Mouse (Mus musculus): ENCODE measurements around the gene Rsu1. TPM values are rescaled to one million over a fixed set of nuclear protein-coding genes. Genes with fewer than 3 reads are reported as not detected.
"Not testable (repeated sequence)": the region's sequence is repeated elsewhere in the genome, so short reads cannot be mapped to it uniquely, and the experiment has no call there.

Gene Rsu1
- polyA plus RNA-seq, 1 experiment from 2014 or later: 81.1 TPM

DNA sequence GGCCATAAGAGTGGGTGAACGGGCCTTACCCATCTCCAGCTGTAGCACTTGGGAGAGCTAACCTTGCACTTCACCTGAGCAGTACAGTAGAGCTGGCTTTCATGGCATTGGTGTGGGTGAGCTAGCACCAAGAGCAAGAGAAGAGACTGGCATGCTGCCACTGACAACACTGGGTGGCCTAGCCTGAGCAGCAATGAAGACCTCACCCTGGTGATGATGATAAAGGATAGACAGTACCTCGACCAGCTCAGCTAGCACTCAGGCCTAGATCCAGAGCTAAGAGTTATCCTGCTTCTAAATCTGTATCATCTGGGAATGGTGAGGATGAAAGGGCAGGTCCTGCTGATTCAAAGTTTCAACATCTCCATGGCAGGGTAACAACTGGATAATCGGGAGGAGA, 88.1 kb downstream of the Rsu1 start:
- no peaks in the 10 kb centered on the region for H3K36me3 ChIP-seq (ENCODE audit: control insufficient read depth, insufficient read depth, low read length)
- H3K27ac ChIP-seq (ENCODE audit: low read depth, low read length): no peak overlapping the region
- H3K9me3 ChIP-seq (ENCODE audit: control insufficient read depth, low read length): no peaks in the 10 kb centered on the region
- H3K4me1 ChIP-seq (replicated peaks; ENCODE audit: control insufficient read depth, insufficient read depth, low read length): no peaks in the 10 kb centered on the region
- ATAC-seq (ENCODE audit: low FRiP score): no peak
- no peak overlapping the region for H3K9ac ChIP-seq (ENCODE audit: low read depth, low read length)
- no peak overlapping the region for H3K4me2 ChIP-seq (replicated peaks; ENCODE audit: low read depth, low read length)
- no peak for DNase-seq (ENCODE audit: low spot score)
- no peaks in the 10 kb centered on the region for H3K27me3 ChIP-seq (ENCODE audit: control insufficient read depth, insufficient read depth, low read length)
- 89% methylated on average over 3 of the region's 3 CpGs for WGBS
- no peak overlapping the region for H3K4me3 ChIP-seq (ENCODE audit: low read depth, low read length)

DNA sequence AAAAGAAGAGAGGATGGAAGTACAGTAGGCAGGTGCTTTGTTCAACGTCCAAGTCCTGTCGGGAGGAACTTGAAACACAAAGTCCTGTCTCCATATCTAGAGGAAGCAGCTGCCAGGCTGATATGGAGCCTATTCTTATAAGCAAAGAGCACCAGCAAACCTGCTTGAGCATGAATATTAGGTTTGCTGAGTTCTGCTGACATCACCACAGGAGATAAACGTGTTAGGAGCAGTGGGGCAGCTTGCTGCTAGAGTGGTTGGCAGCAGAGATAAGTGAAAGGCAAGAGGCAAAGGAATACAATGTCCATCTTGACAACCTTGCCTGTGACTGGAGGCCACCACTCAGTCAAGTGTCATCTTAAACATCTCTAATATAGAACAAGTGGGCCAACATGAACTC, 89.3 kb downstream of the Rsu1 start:
- H3K4me2 ChIP-seq (replicated peaks; ENCODE audit: low read depth, low read length); ATAC-seq (ENCODE audit: low FRiP score); H3K27ac ChIP-seq (ENCODE audit: low read depth, low read length): not testable (repeated sequence)

DNA sequence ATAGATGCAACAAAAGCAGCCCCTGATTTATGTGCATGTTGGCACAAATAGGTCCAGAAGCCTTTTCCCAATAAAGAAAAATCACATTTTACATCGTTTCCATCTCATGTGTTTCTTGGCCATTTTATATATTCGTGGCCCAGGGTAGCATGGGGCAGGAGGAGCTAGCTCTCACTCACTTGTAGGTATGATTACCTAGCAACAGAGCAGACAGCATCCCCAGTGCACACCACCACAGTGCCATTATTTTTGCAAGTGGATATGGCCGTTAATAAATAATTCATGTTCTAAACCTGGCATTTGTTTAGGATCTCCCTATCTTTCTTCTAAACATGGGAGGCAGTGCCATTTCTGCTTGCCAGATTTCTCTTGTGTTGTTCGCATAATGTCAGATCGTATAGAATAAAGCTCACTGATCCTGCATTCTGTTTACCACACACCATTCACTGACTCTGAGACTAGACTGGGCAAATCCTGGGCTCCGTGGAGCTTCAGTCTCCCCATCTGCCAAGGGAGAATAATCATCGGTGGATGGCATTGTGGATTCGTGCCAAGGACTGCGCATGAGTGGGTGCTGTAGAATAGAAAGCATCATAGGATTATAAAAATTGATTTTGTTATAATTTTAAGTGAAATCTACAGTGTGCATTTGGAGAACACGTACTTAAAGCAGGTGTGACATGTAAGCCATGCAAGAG, 93.4 kb downstream of the Rsu1 start:
- ATAC-seq (ENCODE audit: low FRiP score) (no peak), DNase-seq (ENCODE audit: low spot score) (no peak)
- Histone ChIP-seq H3K27me3 (ENCODE audit: control insufficient read depth, insufficient read depth, low read length) (no peaks in the 10 kb centered on the region), H3K27ac (ENCODE audit: low read depth, low read length) (no peak overlapping the region), H3K9ac (ENCODE audit: low read depth, low read length) (no peak overlapping the region), H3K9me3 (ENCODE audit: control insufficient read depth, low read length) (no peaks in the 10 kb centered on the region), H3K4me3 (ENCODE audit: low read depth, low read length) (no peak overlapping the region), H3K36me3 (ENCODE audit: control insufficient read depth, insufficient read depth, low read length) (no peaks in the 10 kb centered on the region), H3K4me1 (replicated peaks; ENCODE audit: control insufficient read depth, insufficient read depth, low read length) (peaks cover 2% of the 10 kb centered on the region; the same call in 1 of the 2 replicates), H3K4me2 (replicated peaks; ENCODE audit: low read depth, low read length) (no peak overlapping the region)
- 91% methylated on average over 10 of the region's 10 CpGs for WGBS

More for the DNA sequence above, 89.3 kb downstream of the Rsu1 start:
- not testable (repeated sequence) for H3K4me1 ChIP-seq (replicated peaks; ENCODE audit: control insufficient read depth, insufficient read depth, low read length); H3K9me3 ChIP-seq (ENCODE audit: control insufficient read depth, low read length); H3K27me3 ChIP-seq (ENCODE audit: control insufficient read depth, insufficient read depth, low read length); H3K36me3 ChIP-seq (ENCODE audit: control insufficient read depth, insufficient read depth, low read length); H3K9ac ChIP-seq (ENCODE audit: low read depth, low read length); H3K4me3 ChIP-seq (ENCODE audit: low read depth, low read length); DNase-seq (ENCODE audit: low spot score)
- no CpG with 5 or more reads among the region's 3 CpGs for WGBS

DNA sequence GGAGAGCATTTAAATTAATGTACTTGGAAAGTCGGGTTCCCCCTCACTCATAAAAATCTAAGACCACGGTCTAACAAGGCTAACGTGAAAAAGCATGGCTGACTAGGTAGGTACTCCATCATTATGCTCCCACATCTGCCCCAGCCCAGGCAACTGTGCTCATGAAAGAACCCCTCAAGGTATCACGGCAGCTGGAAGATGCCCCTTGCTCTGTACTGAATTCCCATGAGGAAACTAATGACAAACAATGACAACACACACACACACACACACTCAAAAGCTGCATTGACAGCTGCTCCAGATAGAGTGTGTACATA, 95.0 kb downstream of the Rsu1 start:
- Histone ChIP-seq H3K27me3 (ENCODE audit: control insufficient read depth, insufficient read depth, low read length) (no peaks in the 10 kb centered on the region), H3K27ac (ENCODE audit: low read depth, low read length) (peak overlapping the region; percentile 32; the same call in 1 of the 2 replicates), H3K4me1 (replicated peaks; ENCODE audit: control insufficient read depth, insufficient read depth, low read length) (peaks cover 2% of the 10 kb centered on the region; the same call in 1 of the 2 replicates), H3K4me3 (ENCODE audit: low read depth, low read length) (no peak overlapping the region), H3K9me3 (ENCODE audit: control insufficient read depth, low read length) (no peaks in the 10 kb centered on the region), H3K9ac (ENCODE audit: low read depth, low read length) (no peak overlapping the region), H3K36me3 (ENCODE audit: control insufficient read depth, insufficient read depth, low read length) (no peaks in the 10 kb centered on the region), H3K4me2 (replicated peaks; ENCODE audit: low read depth, low read length) (no peak overlapping the region)
- ATAC-seq (ENCODE audit: low FRiP score) (peak; percentile 76), DNase-seq (ENCODE audit: low spot score) (peak; percentile 35)
- WGBS: 59% methylated on average over 4 of the region's 4 CpGs

DNA sequence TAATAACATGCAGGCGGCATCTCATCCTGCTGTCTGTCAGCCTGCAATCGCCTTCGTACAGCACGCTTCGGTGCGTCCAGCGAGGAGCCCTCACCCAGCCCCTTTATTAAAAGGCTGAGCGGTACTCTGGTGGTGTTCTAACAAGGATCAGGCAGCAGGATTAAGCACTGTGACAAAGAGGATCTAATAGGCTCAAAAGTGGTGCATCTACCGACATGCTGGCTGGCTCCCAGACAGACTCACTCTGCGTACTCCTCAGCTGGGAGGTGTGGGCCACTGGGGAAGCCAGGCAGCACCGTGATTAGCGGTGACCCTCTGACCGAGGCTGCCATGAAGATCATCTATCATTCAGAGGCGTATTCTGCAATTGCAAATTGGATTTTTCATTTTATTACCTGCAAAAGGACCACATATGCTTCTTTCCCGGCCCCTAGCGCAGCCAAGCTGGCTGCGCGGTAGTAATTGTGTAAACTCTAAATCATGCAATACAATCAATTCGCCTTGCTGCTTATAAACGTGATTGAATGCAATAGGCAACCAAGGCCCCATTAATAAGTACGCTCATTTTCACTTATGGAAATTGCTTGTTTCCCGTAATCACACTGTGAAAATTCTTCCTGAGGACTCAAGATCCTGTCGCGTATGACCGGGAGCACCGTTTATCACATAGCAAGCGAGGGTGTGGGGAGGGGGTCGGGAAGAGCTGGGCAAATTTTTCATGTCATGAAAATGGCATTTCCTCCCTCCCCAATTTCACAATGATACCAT, 95.5 kb downstream of the Rsu1 start:
- Histone ChIP-seq H3K27ac (ENCODE audit: low read depth, low read length) (peak overlapping the region; percentile 32; the same call in 1 of the 2 replicates), H3K27me3 (ENCODE audit: control insufficient read depth, insufficient read depth, low read length) (no peaks in the 10 kb centered on the region), H3K36me3 (ENCODE audit: control insufficient read depth, insufficient read depth, low read length) (no peaks in the 10 kb centered on the region), H3K4me1 (replicated peaks; ENCODE audit: control insufficient read depth, insufficient read depth, low read length) (peaks cover 2% of the 10 kb centered on the region; the same call in 1 of the 2 replicates), H3K9ac (ENCODE audit: low read depth, low read length) (no peak overlapping the region), H3K4me3 (ENCODE audit: low read depth, low read length) (no peak overlapping the region), H3K9me3 (ENCODE audit: control insufficient read depth, low read length) (no peaks in the 10 kb centered on the region), H3K4me2 (replicated peaks; ENCODE audit: low read depth, low read length) (no peak overlapping the region)
- 46% methylated on average over 28 of the region's 28 CpGs for WGBS
- peak; percentile 91 for ATAC-seq (ENCODE audit: low FRiP score)
- DNase-seq (ENCODE audit: low spot score): peak; percentile 57

DNA sequence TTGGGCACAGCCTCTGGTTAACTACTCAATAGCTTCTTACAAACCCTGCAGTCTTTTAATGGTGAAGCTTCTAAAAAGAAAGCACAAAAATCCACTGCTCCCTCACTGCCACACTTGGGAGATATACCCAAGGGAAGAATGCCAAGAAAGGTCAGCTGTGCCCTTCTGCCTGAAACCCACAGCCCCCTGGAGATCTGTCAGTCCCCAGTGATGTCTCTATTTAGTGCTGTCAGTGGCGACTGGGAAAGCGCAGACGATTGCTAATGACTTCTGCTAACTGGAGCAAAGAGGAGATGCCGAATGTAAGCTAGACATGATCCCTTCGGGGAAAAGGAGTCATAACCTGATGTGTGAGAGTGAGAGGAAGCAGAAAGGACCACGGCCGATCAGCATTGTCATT, 96.8 kb downstream of the Rsu1 start:
- H3K27ac ChIP-seq (ENCODE audit: low read depth, low read length): peak overlapping the region; percentile 32; the same call in 1 of the 2 replicates
- H3K4me2 ChIP-seq (replicated peaks; ENCODE audit: low read depth, low read length): no peak overlapping the region
- H3K9me3 ChIP-seq (ENCODE audit: control insufficient read depth, low read length): no peaks in the 10 kb centered on the region
- no peak overlapping the region for H3K4me3 ChIP-seq (ENCODE audit: low read depth, low read length)
- H3K27me3 ChIP-seq (ENCODE audit: control insufficient read depth, insufficient read depth, low read length): no peaks in the 10 kb centered on the region
- H3K36me3 ChIP-seq (ENCODE audit: control insufficient read depth, insufficient read depth, low read length): no peaks in the 10 kb centered on the region
- peak; percentile 35 for DNase-seq (ENCODE audit: low spot score)
- H3K4me1 ChIP-seq (replicated peaks; ENCODE audit: control insufficient read depth, insufficient read depth, low read length): peaks cover 2% of the 10 kb centered on the region; the same call in 1 of the 2 replicates
- ATAC-seq (ENCODE audit: low FRiP score): no peak
- WGBS: 57% methylated on average over 7 of the region's 7 CpGs
- no peak overlapping the region for H3K9ac ChIP-seq (ENCODE audit: low read depth, low read length)

DNA sequence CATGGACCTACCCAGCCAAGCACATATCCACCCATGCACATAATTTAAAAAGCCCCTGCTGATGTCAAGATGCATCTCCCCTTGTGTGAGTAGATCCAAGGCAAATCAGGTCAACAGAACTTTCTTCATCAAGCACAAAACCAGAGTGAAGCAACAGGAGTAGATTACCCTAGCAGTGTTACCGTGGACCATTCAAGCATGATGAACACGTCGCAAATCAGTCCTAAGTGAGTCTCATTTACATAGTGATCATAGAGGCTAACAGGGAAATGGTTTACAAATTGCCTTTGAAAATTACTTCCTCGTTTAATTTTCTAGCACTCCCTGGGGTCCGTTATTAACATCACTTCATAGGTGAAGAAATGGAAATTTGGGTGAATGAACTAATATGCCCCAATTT, 100.6 kb downstream of the Rsu1 start:
- H3K4me1 ChIP-seq (replicated peaks; ENCODE audit: control insufficient read depth, insufficient read depth, low read length): peaks cover 2% of the 10 kb centered on the region; the same call in 1 of the 2 replicates
- 92% methylated on average over 5 of the region's 5 CpGs for WGBS

DNA sequence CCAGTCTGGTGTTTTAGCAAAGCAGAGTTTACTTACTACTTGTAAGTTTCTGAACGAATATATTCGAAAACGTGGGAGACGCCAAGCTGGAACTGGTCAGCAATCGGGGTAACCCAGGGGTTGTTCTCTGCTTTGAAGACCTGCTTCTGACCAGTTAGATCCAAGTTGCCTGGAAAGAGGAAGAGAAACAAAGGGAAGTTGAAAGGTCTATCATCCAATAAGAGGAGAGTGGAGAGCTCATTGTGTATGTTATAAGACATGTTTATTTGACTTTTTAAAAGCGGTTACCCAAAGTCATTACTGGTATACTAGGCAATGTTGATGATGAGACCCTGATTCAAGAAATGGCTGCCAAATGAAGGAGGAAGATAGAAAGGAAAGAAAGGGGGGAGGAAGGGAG, 101.3 kb downstream of the Rsu1 start:
- H3K4me3 ChIP-seq (ENCODE audit: low read depth, low read length): no peak overlapping the region
- no peaks in the 10 kb centered on the region for H3K9me3 ChIP-seq (ENCODE audit: control insufficient read depth, low read length)
- DNase-seq (ENCODE audit: low spot score): no peak
- H3K9ac ChIP-seq (ENCODE audit: low read depth, low read length): no peak overlapping the region
- no peak overlapping the region for H3K4me2 ChIP-seq (replicated peaks; ENCODE audit: low read depth, low read length)
- H3K4me1 ChIP-seq (replicated peaks; ENCODE audit: control insufficient read depth, insufficient read depth, low read length): peaks cover 2% of the 10 kb centered on the region; the same call in 1 of the 2 replicates
- 94% methylated on average over 6 of the region's 6 CpGs for WGBS
- no peaks in the 10 kb centered on the region for H3K36me3 ChIP-seq (ENCODE audit: control insufficient read depth, insufficient read depth, low read length)
- H3K27ac ChIP-seq (ENCODE audit: low read depth, low read length): no peak overlapping the region
- no peaks in the 10 kb centered on the region for H3K27me3 ChIP-seq (ENCODE audit: control insufficient read depth, insufficient read depth, low read length)
- no peak for ATAC-seq (ENCODE audit: low FRiP score)

More for the DNA sequence above, 100.6 kb downstream of the Rsu1 start:
- Histone ChIP-seq H3K36me3 (ENCODE audit: control insufficient read depth, insufficient read depth, low read length) (no peaks in the 10 kb centered on the region), H3K9me3 (ENCODE audit: control insufficient read depth, low read length) (no peaks in the 10 kb centered on the region), H3K4me2 (replicated peaks; ENCODE audit: low read depth, low read length) (no peak overlapping the region), H3K27ac (ENCODE audit: low read depth, low read length) (no peak overlapping the region), H3K9ac (ENCODE audit: low read depth, low read length) (no peak overlapping the region), H3K27me3 (ENCODE audit: control insufficient read depth, insufficient read depth, low read length) (no peaks in the 10 kb centered on the region), H3K4me3 (ENCODE audit: low read depth, low read length) (no peak overlapping the region)
- ATAC-seq (ENCODE audit: low FRiP score) (no peak), DNase-seq (ENCODE audit: low spot score) (no peak)
